Mouse (Mus musculus): ENCODE measurements around the gene 3110082J24Rik. TPM values are rescaled to one million over a fixed set of nuclear protein-coding genes. Genes with fewer than 3 reads are reported as not detected.

Gene 3110082J24Rik
- polyA plus RNA-seq, 1 experiment from 2014 or later, result not detected

DNA sequence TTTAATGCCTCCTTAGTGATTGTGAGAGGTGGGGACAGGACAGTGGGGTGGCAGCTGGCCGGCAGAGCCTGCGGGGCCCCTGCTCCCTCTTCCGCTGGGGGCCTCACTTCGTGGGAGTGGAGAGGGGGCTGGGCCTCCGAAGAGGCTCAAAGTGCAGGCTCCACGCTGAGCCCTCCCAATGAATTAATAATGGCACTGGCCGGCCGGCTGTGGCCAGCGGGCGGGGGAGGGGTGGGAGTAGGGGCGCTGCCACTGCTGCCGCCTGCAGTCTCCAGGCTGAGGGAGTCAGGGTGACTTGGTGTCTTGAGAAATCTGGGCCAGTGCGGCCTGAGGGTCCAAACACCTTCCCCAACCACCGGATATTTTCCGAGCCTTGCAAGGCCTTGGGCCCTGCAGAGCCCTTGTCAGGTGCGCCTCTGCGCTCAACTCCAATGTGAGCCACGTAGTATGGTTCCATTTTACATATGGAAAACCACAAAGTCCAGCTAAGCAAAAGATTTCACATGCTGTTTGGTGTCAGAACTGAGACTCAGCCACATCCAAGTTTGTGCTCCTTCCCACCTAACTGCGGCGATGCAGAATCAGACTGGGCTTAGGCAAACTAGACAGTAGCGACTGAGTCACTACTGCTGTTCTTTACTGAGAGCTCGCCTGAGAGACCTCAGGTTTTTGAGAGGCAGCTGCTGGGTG lies 4.6 kb upstream of the 3110082J24Rik start:
- no peak for DNase-seq (ENCODE audit: low spot score)
- WGBS, result 30% methylated on average over 21 of the region's 22 CpGs
- Histone ChIP-seq H3K9me3 (ENCODE audit: control insufficient read depth, low read length) (no peaks in the 10 kb centered on the region), H3K27me3 (ENCODE audit: control insufficient read depth, insufficient read depth, low read length) (peaks cover 9% of the 10 kb centered on the region), H3K9ac (ENCODE audit: low read length) (no peak overlapping the region), H3K36me3 (ENCODE audit: control insufficient read depth, insufficient read depth, low read length) (no peaks in the 10 kb centered on the region), H3K4me2 (replicated peaks; ENCODE audit: low read depth) (peak overlapping the region; percentile 34), H3K4me3 (ENCODE audit: low read depth, low read length) (no peak overlapping the region; the same call in 1 of the 2 replicates), H3K27ac (replicated peaks) (no peak overlapping the region), H3K4me1 (replicated peaks; ENCODE audit: control insufficient read depth, insufficient read depth) (no peaks in the 10 kb centered on the region)
- no peak for ATAC-seq (ENCODE audit: low FRiP score, low TSS enrichment)
- TF ChIP-seq CTCF (IDR thresholded peaks at IDR 0.05; ENCODE audit: low read depth) (no peak), EP300 (optimal IDR thresholded peaks at IDR 0.05) (no peak)

DNA sequence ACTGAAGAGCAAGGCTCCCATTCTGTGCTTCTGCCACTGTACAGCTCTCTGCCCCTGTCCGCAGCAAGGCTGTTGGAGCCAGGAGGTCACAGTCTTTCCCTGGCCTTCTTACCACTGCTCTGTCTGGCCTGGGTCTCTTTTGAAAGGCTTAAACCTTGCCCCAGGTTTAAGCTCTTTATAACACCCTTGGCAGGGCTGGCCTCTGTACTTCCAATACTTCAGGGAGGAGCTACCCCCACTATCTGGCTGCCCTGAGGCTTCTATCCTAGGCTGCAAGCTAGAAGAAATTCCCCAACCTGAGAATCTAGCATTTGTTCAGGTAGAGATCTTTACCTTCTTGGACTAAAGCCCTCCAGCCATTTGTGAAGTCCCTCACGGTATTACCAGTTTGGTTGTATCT lies 4.0 kb upstream of the 3110082J24Rik start:
- no peaks in the 10 kb centered on the region for H3K9me3 ChIP-seq (ENCODE audit: control insufficient read depth, low read length)
- H3K27me3 ChIP-seq (ENCODE audit: control insufficient read depth, insufficient read depth, low read length), result peaks cover 11% of the 10 kb centered on the region
- DNase-seq (ENCODE audit: low spot score) (no peak), ATAC-seq (ENCODE audit: low FRiP score, low TSS enrichment) (no peak)
- H3K4me3 ChIP-seq (ENCODE audit: low read depth, low read length), result no peak overlapping the region
- no peak overlapping the region for H3K27ac ChIP-seq (replicated peaks)
- H3K4me2 ChIP-seq (replicated peaks; ENCODE audit: low read depth), result no peak overlapping the region
- no peak overlapping the region for H3K9ac ChIP-seq (ENCODE audit: low read length)
- TF ChIP-seq CTCF (IDR thresholded peaks at IDR 0.05; ENCODE audit: low read depth), result no peak
- no peak for TF ChIP-seq EP300 (optimal IDR thresholded peaks at IDR 0.05)
- H3K36me3 ChIP-seq (ENCODE audit: control insufficient read depth, insufficient read depth, low read length), result no peaks in the 10 kb centered on the region
- H3K4me1 ChIP-seq (replicated peaks; ENCODE audit: control insufficient read depth, insufficient read depth), result peaks cover 3% of the 10 kb centered on the region
- WGBS, result 83% methylated on average over 2 of the region's 2 CpGs

DNA sequence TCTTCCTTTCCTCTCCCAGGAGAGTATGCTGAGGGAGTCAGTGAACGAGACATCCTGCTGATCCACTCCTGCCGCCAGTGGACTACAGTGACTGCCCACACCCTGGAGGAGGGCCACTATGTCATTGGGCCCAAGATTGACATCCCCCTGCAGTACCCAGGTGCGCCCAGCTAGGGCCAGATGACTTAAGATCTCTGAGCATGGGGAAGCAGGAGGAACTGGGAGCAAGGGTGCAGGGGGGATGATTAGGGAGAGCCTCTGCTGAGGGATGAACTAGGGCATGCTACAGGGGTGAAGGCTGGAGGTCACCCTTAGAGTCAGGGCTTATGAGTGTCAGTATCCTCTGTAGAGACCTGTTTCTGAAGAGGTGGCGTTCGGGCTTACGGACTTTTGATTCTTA lies 2.3 kb upstream of the 3110082J24Rik start:
- H3K9ac ChIP-seq (ENCODE audit: low read length), result no peak overlapping the region
- H3K36me3 ChIP-seq (ENCODE audit: control insufficient read depth, insufficient read depth, low read length), result no peaks in the 10 kb centered on the region
- H3K4me1 ChIP-seq (replicated peaks; ENCODE audit: control insufficient read depth, insufficient read depth), result peaks cover 5% of the 10 kb centered on the region
- TF ChIP-seq EP300 (optimal IDR thresholded peaks at IDR 0.05), result no peak
- TF ChIP-seq CTCF (IDR thresholded peaks at IDR 0.05; ENCODE audit: low read depth), result no peak
- DNase-seq (ENCODE audit: low spot score), result no peak
- H3K4me2 ChIP-seq (replicated peaks; ENCODE audit: low read depth), result no peak overlapping the region
- no peaks in the 10 kb centered on the region for H3K9me3 ChIP-seq (ENCODE audit: control insufficient read depth, low read length)
- H3K27me3 ChIP-seq (ENCODE audit: control insufficient read depth, insufficient read depth, low read length), result peaks cover 8% of the 10 kb centered on the region; the same call in 1 of the 2 replicates
- H3K27ac ChIP-seq (replicated peaks), result no peak overlapping the region
- H3K4me3 ChIP-seq (ENCODE audit: low read depth, low read length), result no peak overlapping the region
- WGBS, result 89% methylated on average over 6 of the region's 6 CpGs
- ATAC-seq (ENCODE audit: low FRiP score, low TSS enrichment), result no peak

DNA sequence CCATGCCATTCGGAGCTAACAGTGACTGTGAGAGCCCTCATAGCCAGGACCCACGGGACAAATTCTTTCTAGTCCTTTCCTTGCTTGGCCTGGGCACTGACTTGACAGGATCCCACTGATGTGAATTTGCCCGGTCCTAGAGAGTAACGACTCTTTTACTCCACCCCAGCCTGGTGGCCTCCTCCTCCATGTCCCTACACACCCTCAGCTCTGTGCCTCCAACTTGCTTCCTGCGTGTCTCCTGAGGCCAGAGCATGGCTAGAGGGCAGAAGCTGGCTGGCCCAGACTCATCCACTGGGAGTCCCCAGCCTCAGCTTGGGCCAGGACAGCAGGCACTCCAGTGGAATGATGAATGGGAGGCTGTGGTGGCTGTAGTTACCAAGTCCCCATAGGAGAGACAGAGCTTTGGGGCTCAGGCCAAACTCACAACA lies 1.7 kb upstream of the 3110082J24Rik start:
- Histone ChIP-seq H3K4me2 (replicated peaks; ENCODE audit: low read depth) (no peak overlapping the region), H3K27ac (replicated peaks) (no peak overlapping the region), H3K9ac (ENCODE audit: low read length) (no peak overlapping the region), H3K27me3 (ENCODE audit: control insufficient read depth, insufficient read depth, low read length) (peaks cover 8% of the 10 kb centered on the region; the same call in 1 of the 2 replicates), H3K4me3 (ENCODE audit: low read depth, low read length) (no peak overlapping the region), H3K36me3 (ENCODE audit: control insufficient read depth, insufficient read depth, low read length) (no peaks in the 10 kb centered on the region), H3K9me3 (ENCODE audit: control insufficient read depth, low read length) (no peaks in the 10 kb centered on the region), H3K4me1 (replicated peaks; ENCODE audit: control insufficient read depth, insufficient read depth) (peaks cover 5% of the 10 kb centered on the region)
- no peak for ATAC-seq (ENCODE audit: low FRiP score, low TSS enrichment)
- DNase-seq (ENCODE audit: low spot score), result no peak
- 33% methylated on average over 5 of the region's 5 CpGs for WGBS
- TF ChIP-seq EP300 (optimal IDR thresholded peaks at IDR 0.05) (no peak), CTCF (IDR thresholded peaks at IDR 0.05; ENCODE audit: low read depth) (no peak)

DNA sequence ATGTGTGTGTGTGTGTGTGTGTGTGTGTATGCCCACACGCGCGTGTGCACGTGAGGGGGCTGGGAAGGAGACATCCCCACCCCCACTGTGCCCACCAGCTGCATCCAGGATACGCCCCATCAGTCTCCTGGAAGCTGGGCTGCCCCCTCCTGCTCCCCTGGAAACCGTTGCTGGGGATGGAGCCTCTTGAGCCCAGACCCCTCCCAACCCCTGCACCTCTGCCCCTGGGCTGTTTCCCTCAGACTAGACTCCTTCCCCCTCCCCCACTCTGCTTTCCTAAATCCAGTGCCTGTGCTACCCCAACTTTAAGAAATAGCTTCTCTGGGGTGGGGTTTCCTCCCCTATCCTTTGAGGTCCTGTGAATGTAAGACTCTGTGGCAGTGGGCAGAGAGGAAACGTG lies 1.3 kb upstream of the 3110082J24Rik start:
- no peaks in the 10 kb centered on the region for H3K9me3 ChIP-seq (ENCODE audit: control insufficient read depth, low read length)
- H3K4me1 ChIP-seq (replicated peaks; ENCODE audit: control insufficient read depth, insufficient read depth), result peaks cover 5% of the 10 kb centered on the region
- H3K9ac ChIP-seq (ENCODE audit: low read length), result no peak overlapping the region
- DNase-seq (ENCODE audit: low spot score) (no peak), ATAC-seq (ENCODE audit: low FRiP score, low TSS enrichment) (no peak)
- H3K27ac ChIP-seq (replicated peaks), result no peak overlapping the region
- TF ChIP-seq CTCF (IDR thresholded peaks at IDR 0.05; ENCODE audit: low read depth) (no peak), EP300 (optimal IDR thresholded peaks at IDR 0.05) (no peak)
- H3K4me2 ChIP-seq (replicated peaks; ENCODE audit: low read depth), result no peak overlapping the region
- 24% methylated on average over 7 of the region's 7 CpGs for WGBS
- H3K27me3 ChIP-seq (ENCODE audit: control insufficient read depth, insufficient read depth, low read length), result peaks cover 8% of the 10 kb centered on the region; the same call in 1 of the 2 replicates
- no peaks in the 10 kb centered on the region for H3K36me3 ChIP-seq (ENCODE audit: control insufficient read depth, insufficient read depth, low read length)
- H3K4me3 ChIP-seq (ENCODE audit: low read depth, low read length), result no peak overlapping the region

DNA sequence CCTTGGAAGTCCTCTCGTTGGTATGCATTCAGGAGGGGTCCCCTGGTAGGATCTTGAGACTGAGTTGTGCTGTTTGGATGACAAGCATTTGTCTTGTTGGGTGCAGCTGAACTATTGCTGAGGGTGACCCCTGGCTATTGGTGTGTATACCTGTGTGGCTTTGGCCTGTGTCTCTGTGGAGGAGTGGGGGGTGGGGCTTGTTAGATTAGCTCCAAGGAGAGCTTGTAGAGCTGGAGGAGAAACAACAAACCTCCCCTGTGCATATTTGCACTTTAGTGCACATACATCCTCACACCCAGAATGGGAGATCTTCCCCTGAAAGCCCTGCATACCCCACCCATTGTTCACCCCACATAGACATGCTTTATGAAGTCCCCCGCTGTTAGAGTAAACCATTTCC lies 870 bp upstream of the 3110082J24Rik start:
- H3K4me2 ChIP-seq (replicated peaks; ENCODE audit: low read depth), result no peak overlapping the region
- no peak overlapping the region for H3K27ac ChIP-seq (replicated peaks)
- no peak for TF ChIP-seq CTCF (IDR thresholded peaks at IDR 0.05; ENCODE audit: low read depth)
- no peak for TF ChIP-seq EP300 (optimal IDR thresholded peaks at IDR 0.05)
- ATAC-seq (ENCODE audit: low FRiP score, low TSS enrichment) (no peak), DNase-seq (ENCODE audit: low spot score) (no peak)
- H3K4me3 ChIP-seq (ENCODE audit: low read depth, low read length), result no peak overlapping the region
- H3K4me1 ChIP-seq (replicated peaks; ENCODE audit: control insufficient read depth, insufficient read depth), result peaks cover 5% of the 10 kb centered on the region
- peaks cover 8% of the 10 kb centered on the region; the same call in 1 of the 2 replicates for H3K27me3 ChIP-seq (ENCODE audit: control insufficient read depth, insufficient read depth, low read length)
- no peaks in the 10 kb centered on the region for H3K9me3 ChIP-seq (ENCODE audit: control insufficient read depth, low read length)
- WGBS, result 37% methylated on average over 2 of the region's 2 CpGs
- H3K36me3 ChIP-seq (ENCODE audit: control insufficient read depth, insufficient read depth, low read length), result no peaks in the 10 kb centered on the region
- H3K9ac ChIP-seq (ENCODE audit: low read length), result no peak overlapping the region

Data from stomach, postnatal 0 days (tissue).